In the genomic region with DNA sequence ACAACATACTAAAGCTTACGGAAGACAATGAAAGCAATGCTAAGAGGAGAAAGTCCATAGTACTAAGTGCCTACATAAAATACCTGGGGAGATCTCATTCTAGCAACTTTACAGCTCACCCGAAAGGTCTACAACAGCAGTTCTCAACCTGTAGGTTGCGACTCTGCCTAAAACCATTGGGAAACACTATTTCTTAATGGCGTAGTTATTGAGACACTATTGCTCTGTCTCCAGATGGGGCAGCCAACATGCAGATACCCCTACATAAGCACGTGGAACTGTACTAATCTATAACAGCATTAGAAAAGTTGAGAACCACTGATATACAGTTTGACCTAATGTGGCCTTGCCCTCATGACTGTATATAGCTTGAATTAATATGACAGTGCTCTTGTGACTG, we compare ENCODE assay signal across 29 mouse cellular contexts. TPM values are rescaled to one million over a fixed set of nuclear protein-coding genes. Genes with fewer than 3 reads are reported as not detected.
"Had no signal": no experiment of that assay in that cellular context is flagged by ENCODE, and none has a peak within 500 bp of the region (broad histone marks: within the 10 kb centered on the region; RNA-seq: fewer than 3 reads in every experiment).

No protein-coding gene starts in this region.

- H3K4me3 ChIP-seq: liver, embryonic 15.5 days; lung, embryonic 15.5 days; megakaryocyte, embryonic 14.5 days; midbrain, embryonic 13.5 days; midbrain, embryonic 15.5 days; neural tube, embryonic 12.5 days; stomach, embryonic 15.5 days had no signal

- H3K9ac ChIP-seq: liver, embryonic 15.5 days; liver, postnatal 0 days; lung, embryonic 15.5 days; midbrain, embryonic 13.5 days; midbrain, embryonic 15.5 days; neural tube, embryonic 12.5 days; stomach, embryonic 15.5 days had no signal

- H3K4me1 ChIP-seq: liver, embryonic 15.5 days; lung, embryonic 15.5 days; midbrain, embryonic 13.5 days; neural tube, embryonic 12.5 days; stomach, embryonic 15.5 days had no signal

- H3K27me3 ChIP-seq: liver, embryonic 15.5 days; lung, embryonic 15.5 days; megakaryocyte, embryonic 14.5 days; midbrain, embryonic 13.5 days; midbrain, embryonic 15.5 days; neural tube, embryonic 12.5 days; stomach, embryonic 15.5 days had no signal

- H3K27ac ChIP-seq: liver, embryonic 15.5 days; lung, embryonic 15.5 days; macrophage; midbrain, embryonic 13.5 days; midbrain, embryonic 15.5 days; neural tube, embryonic 12.5 days; stomach, embryonic 15.5 days; stomach, postnatal 0 days had no signal

- ATAC-seq: liver, postnatal 0 days; lung, postnatal 0 days; midbrain, embryonic 13.5 days; midbrain, embryonic 15.5 days had no signal

- DNase-seq: liver, postnatal 0 days; lung, adult 2 months; lung, postnatal 14 days; lung, postnatal 36 days; retina, postnatal 1 day; right cerebral cortex, adult 18-20 months; right cerebral cortex, postnatal 25 days; right cerebral cortex, postnatal 4 days; thymus, adult 2 months; thymus, postnatal 25 days; thymus, postnatal 4 days had no signal

- H3K9me3 ChIP-seq: liver, embryonic 15.5 days; lung, embryonic 15.5 days; megakaryocyte, embryonic 14.5 days; stomach, embryonic 15.5 days had no signal

RNA-seq across cellular contexts. Expression of a gene that starts 50.3 kb away (rescaled TPM):
- total RNA-seq: midbrain, postnatal 0 days; monocyte, adult 5-6 weeks; neutrophil, adult 5-6 weeks had no signal
- polyA plus RNA-seq: liver, embryonic 15.5 days; liver, postnatal 0 days; lung, adult 2 months; lung, embryonic 15.5 days; lung, postnatal 0 days; macrophage; midbrain, embryonic 11.5 days; midbrain, embryonic 13.5 days; midbrain, embryonic 15.5 days; midbrain, postnatal 0 days; neural tube, embryonic 12.5 days; neural tube, embryonic 14.5 days; small intestine, adult 2 months; spleen, adult 2 months; stomach, embryonic 15.5 days; stomach, postnatal 0 days; thymus, adult 2 months; urinary bladder, adult 2 months had no signal
